ENCODE assay signal across 26 mouse cellular contexts in the genomic region with DNA sequence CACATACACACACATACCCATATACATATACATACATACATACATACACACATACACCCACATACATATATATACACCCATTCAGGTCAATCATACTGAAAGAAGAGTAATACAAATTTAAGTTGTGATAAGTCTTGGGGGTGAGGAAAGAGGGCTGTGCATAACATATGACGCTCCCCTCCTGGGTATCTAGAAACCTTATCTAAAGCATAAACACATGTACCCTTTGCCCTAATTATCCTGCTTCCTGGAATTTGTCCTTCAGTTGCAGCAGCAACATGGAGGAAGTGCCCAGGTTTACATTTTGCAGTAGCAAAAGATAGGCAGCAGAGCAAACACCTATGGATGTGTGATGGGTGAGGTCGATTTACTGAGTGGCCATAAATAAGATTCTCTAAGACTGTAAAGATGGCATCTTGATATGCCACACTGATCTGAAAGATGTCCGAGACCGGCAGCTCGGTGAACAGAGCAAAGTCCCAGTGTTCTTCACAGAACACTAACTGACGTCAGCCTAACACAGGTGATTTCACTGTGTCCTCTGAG.
DNase-seq lines count a peak whose midpoint lies in the region; ATAC-seq and TF ChIP-seq lines count a peak whose summit lies in the region.
"Had no signal": no experiment of that assay in that cellular context is flagged by ENCODE, and none has a peak within 500 bp of the region (broad histone marks: within the 10 kb centered on the region; RNA-seq: fewer than 3 reads in every experiment).

No protein-coding gene starts in this region.

- H3K27me3 ChIP-seq in lung, postnatal 0 days (replicated peaks; ENCODE audit: insufficient read depth, low read length) = no peaks in the 10 kb centered on the region
- no peaks in the 10 kb centered on the region for H3K27me3 ChIP-seq in intestine, postnatal 0 days (replicated peaks; ENCODE audit: control insufficient read depth, insufficient read depth, low read length)
- H3K27me3 ChIP-seq: CH12.LX; embryonic facial prominence, embryonic 13.5 days; forebrain, embryonic 12.5 days; forebrain, embryonic 15.5 days; hindbrain, embryonic 12.5 days; hindbrain, embryonic 15.5 days had no signal

- ATAC-seq in lung, postnatal 0 days = no peak
- peak; percentile 80 for ATAC-seq in intestine, postnatal 0 days
- ATAC-seq: forebrain, embryonic 15.5 days had no signal

- H3K9ac ChIP-seq in lung, postnatal 0 days (replicated peaks; ENCODE audit: low read depth) = no peak overlapping the region
- H3K9ac ChIP-seq in intestine, postnatal 0 days (ENCODE audit: low read depth, low read length) = no peak overlapping the region
- H3K9ac ChIP-seq: embryonic facial prominence, embryonic 13.5 days; forebrain, embryonic 12.5 days; forebrain, embryonic 15.5 days; hindbrain, embryonic 12.5 days; hindbrain, embryonic 15.5 days had no signal

- TF ChIP-seq CTCF in lung, postnatal 0 days (IDR thresholded peaks at IDR 0.05) = no peak
- no peak for TF ChIP-seq CTCF in intestine, postnatal 0 days (IDR thresholded peaks at IDR 0.05; ENCODE audit: low read depth)

- H3K4me2 ChIP-seq in lung, postnatal 0 days (replicated peaks; ENCODE audit: low read depth, low read length) = no peak overlapping the region
- no peak overlapping the region for H3K4me2 ChIP-seq in intestine, postnatal 0 days (replicated peaks; ENCODE audit: low read depth)
- H3K4me2 ChIP-seq: embryonic facial prominence, embryonic 13.5 days; forebrain, embryonic 12.5 days; forebrain, embryonic 15.5 days; heart, embryonic 11.5 days; hindbrain, embryonic 12.5 days; hindbrain, embryonic 15.5 days had no signal

- H3K36me3 ChIP-seq in lung, postnatal 0 days (ENCODE audit: insufficient read depth, low read length) = no peaks in the 10 kb centered on the region
- no peaks in the 10 kb centered on the region for H3K36me3 ChIP-seq in intestine, postnatal 0 days (ENCODE audit: control insufficient read depth, insufficient read depth)
- H3K36me3 ChIP-seq: embryonic facial prominence, embryonic 10.5 days; embryonic facial prominence, embryonic 13.5 days; forebrain, embryonic 12.5 days; forebrain, embryonic 15.5 days; G1E; hindbrain, embryonic 12.5 days; hindbrain, embryonic 15.5 days had no signal

- no peak overlapping the region for H3K27ac ChIP-seq in lung, postnatal 0 days (ENCODE audit: low read length)
- peak overlapping the region; percentile 80 for H3K27ac ChIP-seq in intestine, postnatal 0 days (ENCODE audit: low read depth, low read length)
- H3K27ac ChIP-seq: embryonic facial prominence, embryonic 10.5 days; embryonic facial prominence, embryonic 13.5 days; forebrain, embryonic 12.5 days; forebrain, embryonic 15.5 days; hindbrain, embryonic 12.5 days; hindbrain, embryonic 15.5 days had no signal

- WGBS in lung, postnatal 0 days = 68% methylated on average over 6 of the region's 6 CpGs
- WGBS in intestine, postnatal 0 days = 29% methylated on average over 6 of the region's 6 CpGs

- no peaks in the 10 kb centered on the region for H3K4me1 ChIP-seq in lung, postnatal 0 days (ENCODE audit: insufficient read depth, low read depth, low read length)
- H3K4me1 ChIP-seq in intestine, postnatal 0 days (replicated peaks; ENCODE audit: control insufficient read depth, insufficient read depth, low read length) = 0 out of 2 replicates have a peak, but pooled peaks cover 2% of the 10 kb centered on the region
- H3K4me1 ChIP-seq: embryonic facial prominence, embryonic 13.5 days; forebrain, embryonic 12.5 days; forebrain, embryonic 15.5 days; hindbrain, embryonic 12.5 days; hindbrain, embryonic 15.5 days had no signal

- DNase-seq in lung, postnatal 0 days (ENCODE audit: low spot score) = no peak
- no peak for DNase-seq in lung, postnatal 25 days (ENCODE audit: low spot score)
- DNase-seq in yolk sac, embryonic 10.5 days (ENCODE audit: low spot score) = peak; percentile 26
- DNase-seq in MN1 (ENCODE audit: low spot score) = no peak
- no peak for DNase-seq in cerebellum, postnatal 25 days
- DNase-seq: adrenal gland, adult 2 months; adrenal gland, postnatal 14 days; B cell, adult 2 months; cerebellum, adult 11 months; cerebellum, adult 2 months; cerebellum, adult 9-11 months; cerebellum, postnatal 36 days; embryo, embryonic 11 days; gastrocnemius, postnatal 14 days; heart, adult 11 months had no signal

- peak; percentile 50; the same call in 1 of the 2 replicates for TF ChIP-seq EP300 in lung, postnatal 0 days (IDR thresholded peaks at IDR 0.05)

- H3K4me3 ChIP-seq in lung, postnatal 0 days (ENCODE audit: low read depth, low read length) = no peak overlapping the region
- no peak overlapping the region for H3K4me3 ChIP-seq in intestine, postnatal 0 days (ENCODE audit: low read depth, low read length)
- H3K4me3 ChIP-seq: embryonic facial prominence, embryonic 10.5 days; embryonic facial prominence, embryonic 13.5 days; erythroblast, embryonic 14.5 days; forebrain, embryonic 12.5 days; forebrain, embryonic 15.5 days; hindbrain, embryonic 12.5 days; hindbrain, embryonic 15.5 days had no signal

- no peaks in the 10 kb centered on the region for H3K9me3 ChIP-seq in lung, postnatal 0 days (ENCODE audit: low read length)
- H3K9me3 ChIP-seq in intestine, postnatal 0 days (ENCODE audit: control insufficient read depth) = no peaks in the 10 kb centered on the region
- H3K9me3 ChIP-seq: embryonic facial prominence, embryonic 10.5 days; embryonic facial prominence, embryonic 13.5 days; forebrain, embryonic 12.5 days; forebrain, embryonic 15.5 days; G1E; hindbrain, embryonic 12.5 days; hindbrain, embryonic 15.5 days had no signal
